Mouse (Mus musculus) liver, adult 2 months (tissue): ENCODE data around the gene Glis3.

ENCODE experiments used
- CTCF ChIP-seq: fragments of 200-500 bp; IDR thresholded peaks from 2 replicates; pipeline ENCODE4 v1.5.1; 2011; ENCODE audit warnings: low read depth, low read length, control low read depth
- POLR2A ChIP-seq: fragments of 200-500 bp; IDR thresholded peaks from 2 replicates; pipeline ENCODE4 v1.6.1; 2011; ENCODE audit warnings: low read length, control low read depth; ENCODE audit not compliant: insufficient read depth; ENCODE audit errors: extremely low read depth

GRCm38 (mm10) chr19:28287431-28287830, 392.4 kb downstream of the Glis3 start:
- TF ChIP-seq CTCF = no peak
- TF ChIP-seq POLR2A = no peak
